Mouse (Mus musculus) cerebellum, adult 9-11 months (tissue): ENCODE measurements at regions not wholly inside any gene's neighbourhood (a gene's known extent, or its start where the extent isn't known, plus 50 kb on each side); places are given as distances from the start of the nearest gene placed in this dataset.

Source experiments
- DNase-seq: peaks from one replicate; pipeline ENCODE4 v3.0.0; 2022

- DNase-seq, result no peak
Measured at GRCm38 (mm10) chr2:159714633-159715032, 619.3 kb downstream of the Gm826 start.

GRCm38 (mm10) chr2:159718738-159719137 lies 615.2 kb downstream of the Gm826 start:
- DNase-seq, result no peak

DNA sequence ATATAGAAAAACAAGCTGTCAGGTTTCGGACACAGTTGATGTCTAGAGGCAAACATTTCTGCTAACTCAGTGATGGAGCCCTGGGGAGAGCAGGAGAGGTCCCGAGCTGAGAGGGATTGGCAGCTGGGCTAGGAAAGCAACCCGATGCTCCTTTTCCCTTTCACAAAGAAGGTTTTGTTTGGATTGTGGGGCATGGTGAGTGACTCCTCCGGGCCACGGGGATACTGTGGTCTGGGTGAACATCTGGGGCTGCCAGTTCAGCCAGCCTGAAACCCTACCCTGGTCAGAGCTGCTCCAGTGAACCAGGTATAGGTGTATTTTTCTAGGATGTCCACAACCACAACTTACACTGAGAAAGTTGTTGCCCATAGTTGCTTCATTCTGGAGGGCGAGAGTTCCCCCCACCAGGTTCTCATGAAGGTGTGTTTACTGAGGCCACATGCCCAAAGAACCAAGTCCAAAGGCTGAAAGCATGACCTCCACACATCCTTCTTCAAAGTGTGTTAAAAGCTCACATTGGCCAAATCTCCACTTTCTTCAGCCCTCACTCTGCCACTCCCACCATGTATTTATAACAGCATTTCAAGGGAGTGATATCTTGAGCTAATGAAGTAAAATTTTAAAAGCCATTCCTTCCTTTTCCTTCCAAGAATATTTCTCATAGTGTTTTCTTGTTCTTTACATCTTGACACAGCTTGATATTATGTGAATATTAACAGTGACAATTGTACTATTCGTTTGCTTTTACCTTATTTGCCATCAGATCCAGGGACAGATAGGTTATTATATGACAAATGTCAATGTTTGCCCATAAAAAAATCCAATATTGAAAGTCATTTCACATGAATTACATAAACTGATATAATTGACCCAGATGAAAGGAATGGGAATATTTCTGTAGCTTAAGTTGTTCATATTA lies 608.5 kb downstream of the Gm826 start:
- no peak for DNase-seq

- DNase-seq, result no peak
Measured at GRCm38 (mm10) chr2:159729301-159729700, 604.7 kb downstream of the Gm826 start.

DNA sequence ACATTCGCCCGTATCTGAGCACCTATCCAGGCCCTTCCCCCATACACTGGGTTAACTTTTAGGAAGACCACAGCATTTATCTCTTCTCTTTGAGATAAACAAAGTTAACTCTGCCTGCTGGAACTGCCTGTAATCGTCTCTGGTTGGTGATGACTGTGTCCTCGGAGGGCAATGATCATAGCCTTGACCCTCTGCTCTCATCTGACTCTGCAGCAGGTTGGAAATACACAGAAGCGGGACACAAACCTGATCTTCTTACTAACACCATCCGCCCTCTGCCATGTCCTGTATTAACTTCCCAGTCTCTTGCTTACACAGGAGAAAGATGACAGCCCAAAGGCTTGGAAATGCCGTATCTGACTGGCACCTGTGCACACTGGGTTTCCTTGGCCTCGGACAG lies 603.7 kb downstream of the Gm826 start:
- DNase-seq, result no peak

- DNase-seq, result no peak
Measured at GRCm38 (mm10) chr2:159731305-159731704, 602.7 kb downstream of the Gm826 start.

GRCm38 (mm10) chr2:159732413-159732812 lies 601.5 kb downstream of the Gm826 start:
- no peak for DNase-seq

GRCm38 (mm10) chr2:159734576-159734975 lies 599.4 kb downstream of the Gm826 start:
- DNase-seq, result no peak

GRCm38 (mm10) chr2:159755541-159756011 lies 578.4 kb downstream of the Gm826 start:
- peak; percentile 2 for DNase-seq

GRCm38 (mm10) chr2:159760806-159761205 lies 573.2 kb downstream of the Gm826 start:
- no peak for DNase-seq

- DNase-seq, result no peak
Measured at GRCm38 (mm10) chr2:159763115-159763514, 570.8 kb downstream of the Gm826 start.
